Mouse (Mus musculus) G1E (cell line): ENCODE measurements around the gene Lig3.

Experiments used
- CTCF ChIP-seq: IDR thresholded peaks from 2 replicates; pipeline ENCODE4 v1.5.1; 2012; ENCODE audit warnings: low read depth, low read length, inconsistent platforms, mixed read lengths
- GATA1 ChIP-seq: IDR thresholded peaks from 2 replicates; pipeline ENCODE4 v1.6.1; 2012; ENCODE audit warnings: borderline replicate concordance, low read length, inconsistent platforms, mixed read lengths
- TAL1 ChIP-seq: conservative IDR thresholded peaks from 2 replicates; pipeline ENCODE4 v1.6.1; 2012; ENCODE audit warnings: low read depth, low read length, inconsistent platforms, mixed read lengths

DNA sequence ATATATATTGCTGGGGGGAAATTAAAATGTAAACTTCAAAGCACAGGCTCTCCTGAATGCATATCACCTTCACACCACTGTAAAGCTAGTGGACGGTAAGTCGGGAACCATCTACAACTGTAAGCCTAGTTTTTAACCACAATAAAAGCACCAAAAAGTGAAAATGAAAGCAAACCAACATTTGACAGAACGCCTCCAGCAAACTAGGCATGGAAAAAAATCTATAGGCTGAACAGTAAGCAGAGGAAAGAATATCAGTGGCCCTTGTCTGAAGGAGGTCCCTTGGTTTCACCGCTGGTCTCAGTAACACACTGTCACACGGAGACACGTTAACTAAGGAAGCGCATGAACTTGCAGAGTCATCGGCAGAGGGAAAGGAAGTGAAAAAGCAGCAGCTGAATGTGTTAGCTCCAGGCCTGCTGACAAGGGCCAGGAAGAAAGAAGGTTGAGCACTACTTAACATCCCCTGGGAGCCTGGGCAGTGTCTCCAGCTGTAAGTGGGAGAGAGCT is 34.0 kb upstream of the Lig3 start:
- TF ChIP-seq CTCF, result no peak
- no peak for TF ChIP-seq TAL1
- no peak for TF ChIP-seq GATA1
